Mouse (Mus musculus): ENCODE measurements around the gene Aqp11. TPM values are rescaled to one million over a fixed set of nuclear protein-coding genes. Genes with fewer than 3 reads are reported as not detected.

The Aqp11 gene
- polyA plus RNA-seq, 1 experiment, result 0.54 TPM

- peaks cover 31% of the 10 kb centered on the region for H3K4me1 ChIP-seq
- H3K36me3 ChIP-seq (replicated peaks; ENCODE audit: low read length), result no peaks in the 10 kb centered on the region
- H3K4me3 ChIP-seq (replicated peaks), result no peak overlapping the region
- TF ChIP-seq GATA1 (IDR thresholded peaks at IDR 0.05; ENCODE audit: borderline replicate concordance, low read length) (no peak), FLI1 (IDR thresholded peaks at IDR 0.05; ENCODE audit: low read length) (no peak)
- H3K27me3 ChIP-seq (replicated peaks), result no peaks in the 10 kb centered on the region
- H3K9me3 ChIP-seq, result no peaks in the 10 kb centered on the region
These were observed 29.8 kb upstream of the Aqp11 start for GRCm38 (mm10) chr7:97767841-97768240.

- no peaks in the 10 kb centered on the region for H3K27me3 ChIP-seq (replicated peaks)
- H3K9me3 ChIP-seq, result no peaks in the 10 kb centered on the region
- no peaks in the 10 kb centered on the region for H3K36me3 ChIP-seq (replicated peaks; ENCODE audit: low read length)
- TF ChIP-seq FLI1 (IDR thresholded peaks at IDR 0.05; ENCODE audit: low read length) (no peak), GATA1 (IDR thresholded peaks at IDR 0.05; ENCODE audit: borderline replicate concordance, low read length) (no peak)
- no peak overlapping the region for H3K4me3 ChIP-seq (replicated peaks)
- H3K4me1 ChIP-seq, result peaks cover 31% of the 10 kb centered on the region
These were observed 28.5 kb upstream of the Aqp11 start for GRCm38 (mm10) chr7:97766406-97767166.

GRCm38 (mm10) chr7:97765963-97766347 is 27.9 kb upstream of the Aqp11 start:
- H3K4me3 ChIP-seq (replicated peaks), result no peak overlapping the region
- H3K9me3 ChIP-seq, result no peaks in the 10 kb centered on the region
- no peaks in the 10 kb centered on the region for H3K36me3 ChIP-seq (replicated peaks; ENCODE audit: low read length)
- no peak for TF ChIP-seq FLI1 (IDR thresholded peaks at IDR 0.05; ENCODE audit: low read length)
- no peak for TF ChIP-seq GATA1 (IDR thresholded peaks at IDR 0.05; ENCODE audit: borderline replicate concordance, low read length)
- no peaks in the 10 kb centered on the region for H3K27me3 ChIP-seq (replicated peaks)
- H3K4me1 ChIP-seq, result peaks cover 31% of the 10 kb centered on the region

- peak overlapping the region; percentile 73 for H3K4me3 ChIP-seq (replicated peaks)
- peaks cover 31% of the 10 kb centered on the region for H3K4me1 ChIP-seq
These were observed 27.3 kb upstream of the Aqp11 start for GRCm38 (mm10) chr7:97765181-97765962.

GRCm38 (mm10) chr7:97764591-97764990 is 26.5 kb upstream of the Aqp11 start:
- TF ChIP-seq GATA1 (IDR thresholded peaks at IDR 0.05; ENCODE audit: borderline replicate concordance, low read length), result no peak
- no peak for TF ChIP-seq FLI1 (IDR thresholded peaks at IDR 0.05; ENCODE audit: low read length)
- no peak overlapping the region for H3K4me3 ChIP-seq (replicated peaks)
- H3K27me3 ChIP-seq (replicated peaks), result no peaks in the 10 kb centered on the region
- H3K4me1 ChIP-seq, result peaks cover 30% of the 10 kb centered on the region
- H3K9me3 ChIP-seq, result no peaks in the 10 kb centered on the region
- no peaks in the 10 kb centered on the region for H3K36me3 ChIP-seq (replicated peaks; ENCODE audit: low read length)

More at GRCm38 (mm10) chr7:97765181-97765962, 27.3 kb upstream of the Aqp11 start:
- H3K36me3 ChIP-seq (replicated peaks; ENCODE audit: low read length), result no peaks in the 10 kb centered on the region
- H3K9me3 ChIP-seq, result no peaks in the 10 kb centered on the region
- TF ChIP-seq GATA1 (IDR thresholded peaks at IDR 0.05; ENCODE audit: borderline replicate concordance, low read length) (no peak), FLI1 (IDR thresholded peaks at IDR 0.05; ENCODE audit: low read length) (no peak)
- H3K27me3 ChIP-seq (replicated peaks), result no peaks in the 10 kb centered on the region

GRCm38 (mm10) chr7:97756967-97757881 is 19.1 kb upstream of the Aqp11 start:
- Histone ChIP-seq H3K4me3 (replicated peaks) (no peak overlapping the region), H3K4me1 (peaks cover 4% of the 10 kb centered on the region), H3K27me3 (replicated peaks) (peaks cover 3% of the 10 kb centered on the region), H3K9me3 (0 out of 2 replicates have a peak, but pooled peaks cover 6% of the 10 kb centered on the region), H3K36me3 (replicated peaks; ENCODE audit: low read length) (no peaks in the 10 kb centered on the region)
- TF ChIP-seq FLI1 (IDR thresholded peaks at IDR 0.05; ENCODE audit: low read length), result no peak
- no peak for TF ChIP-seq GATA1 (IDR thresholded peaks at IDR 0.05; ENCODE audit: borderline replicate concordance, low read length)

GRCm38 (mm10) chr7:97749207-97750190 is 11.4 kb upstream of the Aqp11 start:
- Histone ChIP-seq H3K4me1 (peaks cover 32% of the 10 kb centered on the region), H3K27me3 (replicated peaks) (no peaks in the 10 kb centered on the region)
- TF ChIP-seq GATA1 (IDR thresholded peaks at IDR 0.05; ENCODE audit: borderline replicate concordance, low read length), result no peak
- no peak for TF ChIP-seq FLI1 (IDR thresholded peaks at IDR 0.05; ENCODE audit: low read length)

GRCm38 (mm10) chr7:97748527-97749206 is 10.6 kb upstream of the Aqp11 start:
- Histone ChIP-seq H3K4me3 (replicated peaks) (peak overlapping the region; percentile 93), H3K9me3 (no peaks in the 10 kb centered on the region), H3K36me3 (replicated peaks; ENCODE audit: low read length) (no peaks in the 10 kb centered on the region), H3K27me3 (replicated peaks) (no peaks in the 10 kb centered on the region), H3K4me1 (peaks cover 32% of the 10 kb centered on the region)
- TF ChIP-seq FLI1 (IDR thresholded peaks at IDR 0.05; ENCODE audit: low read length), result no peak
- TF ChIP-seq GATA1 (IDR thresholded peaks at IDR 0.05; ENCODE audit: borderline replicate concordance, low read length), result no peak

More at GRCm38 (mm10) chr7:97749207-97750190, 11.4 kb upstream of the Aqp11 start:
- Histone ChIP-seq H3K36me3 (replicated peaks; ENCODE audit: low read length) (no peaks in the 10 kb centered on the region), H3K9me3 (no peaks in the 10 kb centered on the region), H3K4me3 (replicated peaks) (peak overlapping the region; percentile 93)
